Mouse (Mus musculus) E14TG2a.4 (cell line): ENCODE results near the gene Syt16.

Experiments
- CTCF ChIP-seq: conservative IDR thresholded peaks from 2 replicates; pipeline ENCODE4 v1.5.1; 2014; ENCODE audit warnings: low read length
- NANOG ChIP-seq: IDR thresholded peaks from 2 replicates; pipeline ENCODE4 v1.6.1; 2014; ENCODE audit warnings: borderline replicate concordance, low read length, mixed read lengths
- POU5F1 ChIP-seq: IDR thresholded peaks from 2 replicates; pipeline ENCODE4 v1.6.1; 2014; ENCODE audit warnings: low read length, borderline replicate concordance

DNA sequence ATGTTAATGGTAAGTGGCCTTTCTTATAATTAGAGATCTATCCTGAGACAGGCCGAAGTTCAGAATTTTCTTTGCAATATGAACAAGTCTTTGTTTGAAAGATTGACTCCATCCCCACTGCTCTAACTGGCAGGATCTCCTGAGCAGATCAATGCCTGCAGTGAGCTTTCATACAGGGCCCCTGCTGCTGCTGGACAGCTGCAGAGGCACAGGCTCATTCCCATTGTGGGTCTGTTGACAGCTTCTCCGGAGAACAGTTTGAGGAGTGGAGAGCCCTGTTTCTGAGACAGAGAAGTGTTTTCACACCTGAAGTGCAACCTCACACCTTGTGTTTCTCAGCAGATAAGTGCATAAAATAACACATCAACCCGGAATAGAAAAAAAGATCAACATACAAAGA, 267.4 kb downstream of the Syt16 start:
- TF ChIP-seq CTCF (no peak), POU5F1 (no peak), NANOG (no peak)
